Mouse (Mus musculus) inflammation-experienced regulatory T-cells, adult 6 months (primary cell): ENCODE data around the gene H2afy2. TPM values are rescaled to one million over a fixed set of nuclear protein-coding genes. Genes with fewer than 3 reads are reported as not detected.

Experiments
- ATAC-seq: one replicate; pipeline ENCODE4 v1.8.0; 2017
- polyA plus RNA-seq, 3 experiments: library from polyadenylated mRNA; unstranded; fragments of 100-300 nt; shearing (Covaris generic); gene quantifications; one replicate each; pipeline ENCODE4 v1.2.1; 2017

Gene H2afy2
- polyA plus RNA-seq, 3 experiments from 2014 or later = not detected

- no peak for ATAC-seq
These were observed 63.6 kb downstream of the H2afy2 start for GRCm38 (mm10) chr10:61720331-61720730.

GRCm38 (mm10) chr10:61717406-61718296, 66.3 kb downstream of the H2afy2 start:
- no peak for ATAC-seq

DNA sequence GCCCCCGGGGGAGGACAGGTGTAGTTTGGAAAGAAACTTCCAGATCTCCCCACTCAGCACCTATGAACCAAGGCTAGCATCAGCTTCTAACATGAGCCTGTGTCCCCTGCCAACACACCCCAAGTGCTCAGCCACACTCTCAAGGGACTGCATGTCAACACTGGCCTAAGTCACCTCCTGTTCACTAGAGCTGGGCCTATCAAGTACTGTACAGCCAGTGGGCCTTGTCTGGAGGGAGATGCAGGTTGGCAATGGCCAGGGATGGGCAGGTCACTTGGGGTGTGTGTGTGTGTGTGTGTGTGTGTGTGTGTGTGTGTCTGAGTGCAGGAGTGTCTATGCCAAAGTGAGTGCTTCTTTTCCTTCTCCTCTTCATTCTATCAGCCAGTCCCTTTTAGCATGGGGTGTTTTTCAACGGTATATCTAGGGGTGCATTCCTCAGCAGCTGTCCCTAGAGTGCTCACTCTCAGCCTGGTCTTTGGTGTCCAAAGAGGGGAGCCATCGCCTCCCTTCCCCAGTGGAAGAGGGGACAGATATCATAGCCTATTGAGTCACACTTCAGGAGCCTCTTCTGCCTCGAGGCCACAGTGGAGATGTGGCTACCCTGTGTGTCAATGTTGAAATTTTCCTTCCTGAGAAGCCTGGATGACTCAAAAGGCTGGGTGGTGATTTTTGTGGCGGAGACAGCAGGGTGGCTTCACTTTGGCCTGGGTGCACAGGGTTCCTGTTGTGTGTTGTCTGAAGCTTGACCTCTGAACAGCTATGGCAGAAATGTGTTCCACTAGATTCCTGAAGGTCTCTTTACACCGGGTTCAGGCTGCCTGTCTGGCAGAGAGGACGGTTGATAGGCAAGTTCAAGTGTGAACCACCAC, 67.7 kb downstream of the H2afy2 start:
- ATAC-seq = no peak

DNA sequence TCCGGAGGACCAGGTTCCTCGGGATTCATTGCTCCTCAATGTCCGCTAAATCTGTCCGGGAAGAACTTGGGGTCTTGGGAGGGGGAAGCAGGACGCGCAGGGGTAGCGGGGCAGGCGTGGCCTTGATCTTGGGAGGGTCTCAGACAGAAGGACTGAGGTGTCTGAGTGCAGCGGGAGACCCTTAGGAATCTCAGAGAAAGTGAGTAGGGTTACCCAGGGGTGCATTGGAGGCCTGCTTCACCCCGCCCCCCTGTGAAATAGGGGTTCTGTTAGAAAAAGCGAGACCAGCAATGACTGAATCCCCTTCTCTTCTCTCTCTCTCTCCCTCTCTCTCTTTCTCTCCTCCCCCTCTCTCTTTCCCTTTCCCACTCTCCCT, 68.5 kb downstream of the H2afy2 start:
- no peak for ATAC-seq

DNA sequence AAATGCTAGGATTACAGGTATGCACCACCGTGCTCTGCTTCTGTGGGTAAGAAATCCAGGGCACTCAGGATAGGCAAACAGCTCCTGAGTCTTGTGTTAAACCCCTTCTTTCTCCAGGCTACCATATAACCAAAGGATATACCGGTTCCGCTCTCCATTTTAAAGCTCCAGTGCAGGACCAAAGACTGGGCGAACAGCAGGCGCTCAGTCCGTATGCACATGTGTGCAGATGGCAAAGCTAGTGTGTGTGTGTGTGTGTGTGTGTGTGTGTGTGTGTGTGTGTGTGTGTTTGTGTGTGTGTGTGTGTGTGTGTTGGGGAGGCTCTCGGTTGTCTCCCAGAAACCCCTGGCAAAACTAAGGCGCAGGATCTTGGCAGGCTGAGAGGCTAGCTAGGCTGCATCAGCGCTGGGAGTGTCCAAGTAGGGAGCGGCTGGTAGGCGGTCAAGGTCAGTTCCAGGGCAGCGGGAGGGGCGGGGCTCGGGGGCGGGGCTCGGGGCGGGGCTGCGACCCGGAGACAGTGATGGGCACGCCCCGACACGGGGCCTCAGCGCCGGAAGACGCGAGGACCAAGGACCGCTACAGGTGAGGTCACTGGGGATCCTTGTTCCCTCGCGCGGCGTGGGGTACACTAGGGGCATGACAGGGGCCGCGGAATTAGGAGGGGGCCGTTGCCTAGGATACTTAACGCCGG, 69.0 kb downstream of the H2afy2 start, which contains the start of gene Aifm2:
Gene Aifm2, plus strand, starts transcription at position 493 of the 691 bp plus-strand sequence.
- ATAC-seq = no peak

DNA sequence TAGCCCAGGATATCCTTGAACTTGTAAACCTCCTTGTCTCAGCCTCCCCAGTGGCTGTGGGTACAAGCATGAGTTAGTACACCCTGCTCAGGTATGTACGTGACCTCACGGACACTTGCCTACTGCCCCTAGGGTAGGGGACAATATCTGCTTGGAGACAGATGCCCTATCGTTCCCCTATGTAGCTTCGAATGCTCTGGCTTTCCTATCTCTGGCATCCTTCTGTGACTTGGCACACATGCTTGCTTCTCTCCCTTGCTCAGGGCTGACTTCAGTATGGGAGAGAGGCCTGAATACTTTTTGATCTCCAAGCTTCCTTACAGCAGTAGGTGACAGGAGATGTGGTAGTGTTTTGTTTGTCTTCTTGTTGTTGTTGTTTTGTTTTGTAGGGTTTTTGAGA, 69.8 kb downstream of the H2afy2 start:
- no peak for ATAC-seq

GRCm38 (mm10) chr10:61713601-61714000, 70.3 kb downstream of the H2afy2 start:
- ATAC-seq = no peak

- ATAC-seq = no peak
These were observed 77.3 kb downstream of the H2afy2 start for GRCm38 (mm10) chr10:61706412-61707375.

GRCm38 (mm10) chr10:61704663-61705062, 79.3 kb downstream of the H2afy2 start:
- no peak for ATAC-seq

DNA sequence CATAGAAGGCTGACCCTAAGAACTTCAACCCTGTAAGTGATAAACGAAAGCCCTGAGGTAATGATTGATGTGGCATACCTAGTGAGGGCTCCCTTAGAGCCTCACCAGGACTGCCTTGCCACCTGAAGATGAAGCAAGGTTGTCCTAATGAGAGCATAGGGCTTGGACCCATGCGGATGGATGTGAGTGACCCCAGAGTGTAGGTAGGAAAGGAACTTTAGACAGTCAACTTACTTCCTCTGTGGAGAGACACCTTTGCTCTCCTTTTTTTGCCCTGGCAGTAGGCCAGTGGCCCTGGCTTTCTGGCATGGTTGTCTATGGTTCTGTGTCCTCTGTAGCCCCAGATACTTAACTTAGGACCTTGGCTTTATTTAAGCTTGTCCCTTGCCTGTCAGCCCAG, 86.9 kb downstream of the H2afy2 start:
- ATAC-seq = no peak

- no peak for ATAC-seq
These were observed 87.5 kb downstream of the H2afy2 start for GRCm38 (mm10) chr10:61696560-61696823.

DNA sequence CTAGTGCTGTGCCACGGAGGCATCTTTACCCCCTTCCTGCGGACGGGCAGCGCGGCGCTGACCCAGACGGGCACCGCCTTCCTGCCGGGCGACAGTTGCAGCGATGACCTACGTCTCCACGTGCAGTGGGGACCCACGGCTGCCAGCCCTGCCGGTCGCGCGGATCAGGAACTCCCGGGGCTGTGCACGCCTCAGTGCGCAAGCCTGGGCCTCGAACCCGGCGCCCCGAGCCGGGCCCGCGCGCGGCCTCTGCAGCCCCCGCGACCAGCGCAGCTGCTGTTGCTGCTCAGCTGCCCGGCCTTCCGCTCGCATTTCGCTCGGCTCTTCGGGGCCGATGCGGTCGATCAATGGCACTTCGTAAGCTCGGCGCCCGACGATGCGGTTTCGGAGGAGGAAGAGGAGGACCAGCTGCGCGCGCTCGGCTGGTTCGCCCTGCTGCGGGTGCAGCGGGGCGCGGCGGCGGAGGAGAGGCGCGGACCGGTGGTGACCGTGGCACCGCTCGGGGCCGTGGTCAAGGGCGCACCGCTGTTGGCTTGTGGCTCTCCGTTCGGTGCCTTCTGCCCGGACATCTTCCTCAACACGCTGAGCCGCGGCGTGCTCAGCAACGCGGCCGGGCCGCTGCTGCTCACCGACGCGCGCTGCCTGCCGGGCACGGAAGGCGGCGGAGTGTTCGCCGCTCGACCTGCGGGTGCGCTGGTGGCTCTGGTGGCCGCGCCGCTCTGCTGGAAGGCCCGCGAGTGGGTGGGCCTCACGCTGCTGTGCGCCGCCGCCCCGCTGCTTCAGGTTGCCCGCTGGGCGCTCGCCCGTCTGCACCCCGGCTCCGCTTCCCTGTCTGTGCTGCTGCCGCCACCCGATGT, 88.0 kb downstream of the H2afy2 start:
- ATAC-seq = peak; percentile 18

- ATAC-seq = peak; percentile 99
These were observed 88.9 kb downstream of the H2afy2 start, which contains the start of gene Tysnd1 for GRCm38 (mm10) chr10:61694870-61695670. TSS of gene Tysnd1 (plus strand) at chr10:61695514.

DNA sequence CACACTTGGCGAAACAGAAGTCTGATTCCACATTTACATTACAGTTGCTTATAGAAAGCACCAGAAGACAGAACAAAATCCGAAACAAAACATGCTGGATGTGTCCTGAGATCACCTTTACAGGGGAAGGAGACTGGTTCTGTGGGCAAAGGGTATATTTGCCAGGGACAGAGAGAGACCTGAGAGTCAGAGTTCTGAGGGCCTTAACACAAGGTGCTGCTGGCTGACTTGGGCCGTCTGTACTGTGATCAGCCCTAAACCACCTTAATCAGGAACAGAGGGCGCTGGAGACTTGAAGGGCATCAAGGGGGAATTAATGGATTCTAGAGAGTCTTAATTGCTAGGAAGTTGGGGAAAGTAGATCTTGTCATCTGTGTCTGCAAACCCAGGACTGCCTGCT, 90.4 kb downstream of the H2afy2 start:
- ATAC-seq = no peak

- no peak for ATAC-seq
These were observed 94.5 kb downstream of the H2afy2 start for GRCm38 (mm10) chr10:61689405-61689804.

Other genes starting within 250 kb of the H2afy2 start
- gene Npffr1, start 188.7 kb downstream of the H2afy2 start, polyA plus RNA-seq = not detected
- 10 to 100 TPM; 67.4 to 78.8 (median 68.4) TPM for gene Ppa1, start 135.6 kb downstream of the H2afy2 start, polyA plus RNA-seq
- 100 to 1,000 TPM in 1 of 3 experiments, 10 to 100 TPM in 2; 74.7 to 118 (median 98.1) TPM for gene Sar1a, start 103.8 kb downstream of the H2afy2 start, polyA plus RNA-seq
- 1 to 10 TPM; 1.5 to 4.1 (median 3.5) TPM for gene Tysnd1, start 88.6 kb downstream of the H2afy2 start, polyA plus RNA-seq
- gene Aifm2, start 68.9 kb downstream of the H2afy2 start, polyA plus RNA-seq = 1 to 10 TPM; 2.7 to 4.1 (median 3.5) TPM
- gene Col13a1, start 195.0 kb upstream of the H2afy2 start, polyA plus RNA-seq = not detected